Mouse (Mus musculus) kidney, postnatal 25 days (tissue): ENCODE measurements at regions not wholly inside any gene's neighbourhood (a gene's known extent, or its start where the extent isn't known, plus 50 kb on each side); places are given as distances from the start of the nearest gene placed in this dataset.

Source experiments
- DNase-seq, 2 experiments: peaks; one replicate each; pipeline ENCODE4 v3.0.0; 2021; ENCODE audit warnings: mixed read lengths in 2 of 2

- no peak for DNase-seq
Observed at GRCm38 (mm10) chr3:131698070-131698750, 133.6 kb downstream of the Papss1 start.

GRCm38 (mm10) chr3:131703134-131703533 lies 138.6 kb downstream of the Papss1 start:
- peak; percentile 47 to 69 for DNase-seq

DNA sequence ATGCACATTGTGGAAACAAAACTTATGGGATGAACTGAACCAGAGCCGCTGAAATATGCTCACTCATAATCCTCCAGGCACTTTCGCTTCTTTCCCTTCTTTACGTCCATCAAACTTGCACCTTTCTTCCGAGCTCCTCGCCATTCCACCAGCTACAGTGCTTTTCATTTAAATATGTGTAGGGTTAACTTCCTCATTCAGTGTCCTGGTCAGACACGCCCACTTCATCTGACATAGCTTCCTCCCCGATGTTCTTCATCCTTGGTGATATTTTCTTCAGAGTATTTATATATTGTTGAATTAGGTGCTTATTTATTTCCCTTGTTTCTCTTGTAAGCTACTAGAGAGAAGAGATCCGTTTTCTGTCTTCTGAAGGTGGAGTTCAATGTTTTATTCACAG lies 149.0 kb downstream of the Papss1 start:
- no peak for DNase-seq

- DNase-seq, result no peak
Observed at GRCm38 (mm10) chr3:131718761-131719160, 154.2 kb downstream of the Papss1 start.

GRCm38 (mm10) chr3:131728618-131729017 lies 164.1 kb downstream of the Papss1 start:
- DNase-seq, result no peak

DNA sequence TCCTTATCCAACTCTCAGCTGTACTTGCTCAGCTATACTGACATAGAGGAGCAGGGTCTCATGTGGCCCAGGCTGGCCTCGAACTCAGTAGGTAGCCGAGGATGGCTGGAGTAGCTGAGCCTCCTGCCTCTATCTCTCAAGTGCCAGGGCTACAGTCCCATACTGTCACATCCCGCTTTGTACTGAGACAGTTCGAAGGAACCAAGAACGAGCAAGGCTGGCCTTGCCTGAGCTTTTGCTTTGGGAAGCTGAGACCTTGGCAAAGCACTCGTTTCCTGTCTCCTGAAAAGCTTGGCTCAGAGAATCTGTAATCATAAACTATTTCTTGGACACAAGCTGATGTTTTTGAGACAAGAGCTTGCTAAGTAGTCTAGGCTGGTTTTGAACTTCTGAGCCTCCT lies 169.7 kb downstream of the Papss1 start:
- peak; percentile 50 to 51 for DNase-seq

GRCm38 (mm10) chr3:131737461-131737860 lies 172.9 kb downstream of the Papss1 start:
- peak in 1 of 2 experiments; percentile 8 for DNase-seq

DNA sequence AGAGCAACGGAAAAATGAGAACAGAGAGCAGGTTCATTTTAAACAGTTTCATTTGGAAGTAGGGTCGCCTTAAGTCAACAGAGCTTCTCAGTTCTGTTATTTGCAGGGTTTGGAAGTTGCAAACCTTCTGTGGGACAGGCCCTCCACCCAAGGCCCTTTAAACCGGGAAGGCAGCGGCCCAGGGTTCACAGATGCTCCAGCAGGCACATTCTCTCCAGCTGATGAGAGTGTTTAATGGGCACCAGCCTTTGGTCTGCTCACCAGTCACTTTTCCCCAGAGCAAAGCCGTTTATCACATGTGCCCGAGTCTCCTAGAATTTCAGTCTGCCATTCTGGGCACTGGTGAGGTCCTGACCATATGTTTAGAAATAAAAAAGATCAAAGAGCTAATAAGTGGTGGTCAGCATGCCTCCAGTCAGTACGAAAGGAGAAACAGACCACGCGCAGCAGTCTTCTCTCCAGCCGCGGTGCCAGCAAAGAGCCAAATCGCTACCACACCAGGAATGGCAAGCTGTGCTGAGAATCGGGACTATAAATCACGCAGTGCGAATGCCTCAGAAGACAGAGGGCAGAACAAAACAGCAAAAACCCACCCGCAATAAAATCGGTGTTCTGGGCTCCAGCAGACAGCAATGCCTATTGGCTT lies 173.5 kb downstream of the Papss1 start:
- no peak for DNase-seq

DNA sequence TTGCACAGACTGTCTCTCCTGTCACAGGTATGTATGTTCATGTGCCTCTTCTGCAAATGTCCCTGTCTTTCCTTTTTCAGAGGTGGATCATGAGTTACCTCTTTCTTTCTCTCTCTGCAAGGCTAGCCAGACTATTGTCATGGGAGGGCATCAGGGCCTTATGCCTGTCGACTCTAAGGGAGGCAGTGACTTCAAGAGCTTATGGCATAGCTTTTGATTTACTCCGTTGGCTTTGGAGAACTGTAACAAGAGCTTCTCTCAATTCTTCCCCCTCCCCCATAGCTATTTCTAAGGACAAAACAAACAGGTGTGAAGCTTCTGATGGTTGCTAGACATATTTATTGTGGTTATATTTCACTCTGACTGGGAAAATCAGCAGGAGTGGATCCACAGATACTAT lies 191.0 kb downstream of the Papss1 start:
- no peak for DNase-seq

DNA sequence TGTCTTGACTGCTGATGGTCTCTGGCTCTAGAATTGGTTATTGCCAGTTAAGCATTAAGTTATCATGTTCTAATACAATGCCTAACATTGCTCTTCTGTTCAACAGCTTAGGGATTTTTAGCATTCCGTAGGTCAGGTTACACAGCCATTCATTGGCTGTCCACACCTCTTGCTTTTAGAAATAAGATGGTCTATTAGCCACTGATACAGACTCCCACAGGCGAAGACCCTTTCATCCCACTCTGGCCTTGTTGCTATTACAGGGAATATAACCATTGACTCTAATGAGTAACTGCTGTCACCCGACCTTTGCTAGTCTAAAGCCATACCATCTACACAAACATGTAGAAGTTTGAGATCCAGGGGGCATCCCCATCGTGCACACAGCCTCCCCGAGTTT lies 191.6 kb downstream of the Papss1 start:
- no peak for DNase-seq

DNA sequence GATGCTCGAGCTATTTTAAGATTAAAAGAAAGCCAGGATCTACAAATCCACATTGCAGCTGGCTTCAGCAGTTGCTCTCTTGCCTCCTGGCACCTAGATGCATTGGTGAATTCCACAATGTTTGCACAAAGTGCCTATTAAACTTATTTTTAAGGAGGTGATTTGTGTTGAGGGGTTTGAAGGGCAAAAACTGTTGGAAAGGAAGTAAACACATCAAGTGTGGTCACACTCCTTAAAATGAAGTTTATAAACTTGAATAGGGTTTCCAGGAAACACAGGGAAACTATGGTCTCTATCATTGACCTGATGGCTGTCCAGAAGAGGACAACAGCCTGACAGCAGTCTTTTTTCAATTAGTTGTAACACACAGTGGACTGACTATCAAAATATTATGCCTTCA lies 205.4 kb downstream of the Papss1 start:
- DNase-seq, result no peak

- no peak for DNase-seq
Observed at GRCm38 (mm10) chr3:131770486-131770885, 205.9 kb downstream of the Papss1 start.

DNA sequence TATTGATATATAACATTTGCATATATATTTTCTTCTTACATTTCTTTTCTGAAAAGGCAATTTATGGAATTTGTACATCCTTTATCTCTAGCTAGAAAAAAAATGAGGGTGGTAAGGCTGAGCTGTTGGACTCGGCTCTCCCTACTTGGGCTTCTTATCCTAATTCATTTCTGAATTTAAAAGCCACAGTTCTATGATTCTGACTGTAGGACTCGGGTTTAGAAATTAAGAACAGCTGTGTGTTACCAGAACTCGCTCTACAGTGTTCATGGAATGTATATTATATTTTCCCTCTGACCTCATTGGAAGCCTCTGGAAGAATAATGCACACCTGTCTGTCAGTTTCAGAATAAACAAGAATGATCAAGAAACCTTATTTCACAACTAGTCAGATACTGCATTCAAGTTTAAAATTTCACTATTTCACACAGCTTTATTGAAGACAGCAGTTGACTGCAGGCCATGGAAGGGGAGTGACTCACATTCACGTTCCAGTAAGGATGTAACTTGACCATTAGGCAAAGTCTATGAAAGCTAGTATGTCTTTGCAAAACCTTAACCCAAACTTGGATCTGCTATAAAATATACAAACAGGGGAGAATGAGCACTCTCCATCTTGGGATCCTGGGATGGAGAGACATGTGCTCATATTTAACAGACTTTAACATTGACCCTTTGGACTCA lies 207.4 kb downstream of the Papss1 start:
- no peak for DNase-seq

DNA sequence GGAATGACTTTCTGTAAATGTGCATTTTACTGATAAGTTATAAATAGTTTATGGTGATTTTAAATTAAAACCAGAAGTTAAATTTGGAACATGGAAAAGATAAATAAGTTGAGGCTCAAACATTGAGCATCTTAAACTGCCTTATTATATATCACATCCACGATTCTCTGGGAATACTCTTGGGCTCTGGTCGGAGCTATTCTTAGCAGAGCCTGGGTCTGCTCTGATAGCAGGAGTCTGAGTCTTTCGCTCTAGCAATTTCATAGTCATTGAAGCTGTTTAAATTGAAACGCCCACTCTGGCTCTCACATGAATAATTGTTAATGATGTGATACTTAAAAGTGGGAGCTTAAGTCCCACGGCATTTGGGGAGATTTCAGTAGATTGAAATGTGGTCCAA lies 208.0 kb downstream of the Papss1 start:
- no peak for DNase-seq

GRCm38 (mm10) chr3:131775431-131775830 lies 210.9 kb downstream of the Papss1 start:
- no peak for DNase-seq

GRCm38 (mm10) chr3:131776650-131777049 lies 212.1 kb downstream of the Papss1 start:
- no peak for DNase-seq

DNA sequence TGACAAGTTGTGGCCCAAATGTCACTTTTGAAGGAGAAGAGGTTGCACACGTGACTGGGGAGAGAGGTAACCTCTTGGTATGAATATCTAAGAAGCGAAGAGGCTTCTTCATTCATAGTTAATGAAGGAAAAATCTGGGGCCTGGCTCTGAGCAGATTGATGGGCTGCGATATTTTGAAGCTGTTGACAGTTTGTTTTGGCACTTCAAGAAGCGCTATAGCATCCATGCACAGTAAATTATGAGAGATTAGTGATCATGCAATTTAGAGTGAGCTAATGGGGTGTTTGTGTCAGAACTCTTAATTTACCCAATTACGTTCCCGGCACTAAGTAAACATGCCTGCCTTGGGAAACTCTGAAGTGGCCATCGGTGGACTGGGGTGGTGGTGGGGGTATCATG lies 215.2 kb downstream of the Papss1 start:
- DNase-seq, result no peak

DNA sequence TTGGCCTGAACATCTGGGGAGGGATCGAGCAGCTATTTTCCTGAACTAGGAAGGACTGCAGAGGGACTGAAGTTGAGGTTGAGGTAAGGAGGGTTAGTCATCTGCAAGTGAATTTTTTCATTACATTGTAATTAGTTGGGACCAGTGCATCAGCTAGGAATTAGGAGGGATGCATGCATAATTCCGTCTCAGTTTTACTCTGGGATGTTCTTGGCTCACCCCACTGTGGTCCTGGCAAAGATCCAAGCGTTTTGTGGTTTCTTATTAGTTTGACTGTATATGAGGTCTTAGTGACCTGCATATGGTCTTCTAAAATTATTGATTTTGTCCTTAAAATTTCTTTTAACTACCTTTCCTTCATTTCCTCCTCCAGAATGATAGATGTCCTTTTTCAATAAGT lies 221.0 kb downstream of the Papss1 start:
- DNase-seq, result no peak

DNA sequence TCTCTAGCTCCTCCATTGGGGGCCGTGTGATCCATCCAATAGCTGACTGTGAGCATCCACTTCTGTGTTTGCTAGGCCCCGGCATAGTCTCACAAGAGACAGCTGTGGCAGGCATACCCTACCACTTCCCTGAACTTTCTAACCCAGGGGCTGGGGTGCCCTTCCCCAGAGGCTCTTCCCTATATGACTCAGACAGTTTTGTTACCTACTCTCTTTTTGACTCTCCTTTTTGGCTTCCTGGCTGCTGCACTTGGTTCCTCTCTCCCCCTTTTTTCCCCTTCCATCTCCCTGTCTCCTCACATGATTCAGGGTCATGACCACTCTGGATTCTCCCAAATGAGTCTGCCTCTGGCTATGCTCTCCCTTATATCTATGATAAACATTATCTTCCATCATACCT lies 223.8 kb downstream of the Papss1 start:
- no peak for DNase-seq

- no peak for DNase-seq
Observed at GRCm38 (mm10) chr3:131789177-131789576, 224.6 kb downstream of the Papss1 start.

GRCm38 (mm10) chr3:131794056-131794455 lies 229.5 kb downstream of the Papss1 start:
- no peak for DNase-seq

- DNase-seq, result no peak
Observed at GRCm38 (mm10) chr3:131795108-131796005, 230.8 kb downstream of the Papss1 start.

DNA sequence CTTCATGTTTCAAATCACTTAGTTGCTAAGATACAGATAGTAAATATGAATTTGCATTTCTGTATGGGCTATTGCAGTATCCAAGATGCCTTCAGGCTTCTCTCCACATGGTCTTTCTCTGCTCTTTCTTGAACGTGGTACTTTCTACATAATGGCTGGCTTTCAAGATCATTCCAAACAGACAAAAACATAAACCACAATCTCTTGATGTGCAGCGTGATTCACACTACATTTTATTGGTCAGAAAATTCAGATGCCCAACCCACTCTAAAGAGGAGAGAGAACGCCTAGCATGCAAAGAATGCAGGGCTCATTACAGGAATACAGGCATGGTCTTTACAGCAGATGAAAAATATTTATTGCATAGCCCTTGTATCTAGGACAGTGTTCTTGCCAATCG lies 235.2 kb downstream of the Papss1 start:
- no peak for DNase-seq
